Mouse (Mus musculus) stomach, postnatal 0 days (tissue): ENCODE measurements around the gene Dnmt3l. TPM values are rescaled to one million over a fixed set of nuclear protein-coding genes. Genes with fewer than 3 reads are reported as not detected.

ENCODE experiments used
- ATAC-seq: fragments of 200-750 bp; cut with Nextera tagmentation; 2 replicates; pipeline ENCODE4 v1.8.0; 2017; ENCODE audit not compliant: low FRiP score, low TSS enrichment
- DNase-seq: peaks from one replicate; pipeline ENCODE4 v3.0.0-alpha.2; 2016; ENCODE audit warnings: low spot score
- H3K27ac ChIP-seq: fragments of 300-500 bp; sonication (generic); replicated peaks from 2 replicates; pipeline ENCODE4 v1.5.1; 2014; ENCODE audit warnings: mild to moderate bottlenecking, control low read depth
- H3K27me3 ChIP-seq: fragments of 300-500 bp; sonication (generic); 2 replicates; pipeline ENCODE4 v1.6.1; 2014; ENCODE audit warnings: low read length; ENCODE audit not compliant: control insufficient read depth, insufficient read depth
- H3K36me3 ChIP-seq: fragments of 300-500 bp; sonication (generic); 2 replicates; pipeline ENCODE4 v1.6.1; 2014; ENCODE audit warnings: low read length, mixed read lengths; ENCODE audit not compliant: control insufficient read depth, insufficient read depth
- H3K4me1 ChIP-seq: fragments of 300-500 bp; sonication (generic); replicated peaks from 2 replicates; pipeline ENCODE4 v1.6.1; 2014; ENCODE audit warnings: antibody characterized with exemption; ENCODE audit not compliant: control insufficient read depth, insufficient read depth
- H3K4me2 ChIP-seq: fragments of 300-500 bp; sonication (generic); replicated peaks from 2 replicates; pipeline ENCODE4 v1.6.1; 2014; ENCODE audit warnings: low read depth, mild to moderate bottlenecking, control low read depth, moderate library complexity
- H3K4me3 ChIP-seq: fragments of 300-500 bp; sonication (generic); 2 replicates; pipeline ENCODE4 v1.5.1; 2014; ENCODE audit warnings: low read depth, low read length, control low read depth
- H3K9ac ChIP-seq: fragments of 300-500 bp; sonication (generic); 2 replicates; pipeline ENCODE4 v1.6.1; 2014; ENCODE audit warnings: mild to moderate bottlenecking, low read length, control low read depth, mixed read lengths
- H3K9me3 ChIP-seq: fragments of 300-500 bp; sonication (generic); 2 replicates; pipeline ENCODE4 v1.6.1; 2016; ENCODE audit warnings: low read length; ENCODE audit not compliant: control insufficient read depth
- CTCF ChIP-seq: IDR thresholded peaks from 2 replicates; pipeline ENCODE4 v1.5.1; 2016; ENCODE audit warnings: antibody characterized with exemption, low read depth, mild to moderate bottlenecking, moderate library complexity
- EP300 ChIP-seq: optimal IDR thresholded peaks from 2 replicates; pipeline ENCODE3; 2016; ENCODE audit warnings: antibody characterized with exemption
- WGBS: fragments of 180-500 bp; shearing (Covaris S2); extraction: QIAGEN DNeasy Blood & Tissue Kit; methylation state at CpG from one replicate; pipeline ENCODE4 v1.1.7; 2014; 5-methylcytosine and 5-hydroxymethylcytosine counted together
- polyA plus RNA-seq: library from polyadenylated mRNA; unstranded; fragments of >200 nt; fragmentation: Nextera tagmentation; extraction: Ambion mirVana; gene quantifications from 2 replicates; pipeline ENCODE4 v1.2.1, GENCODE M21; 2015

Gene Dnmt3l
- polyA plus RNA-seq, 1 experiment from 2014 or later: 1.1 TPM

DNA sequence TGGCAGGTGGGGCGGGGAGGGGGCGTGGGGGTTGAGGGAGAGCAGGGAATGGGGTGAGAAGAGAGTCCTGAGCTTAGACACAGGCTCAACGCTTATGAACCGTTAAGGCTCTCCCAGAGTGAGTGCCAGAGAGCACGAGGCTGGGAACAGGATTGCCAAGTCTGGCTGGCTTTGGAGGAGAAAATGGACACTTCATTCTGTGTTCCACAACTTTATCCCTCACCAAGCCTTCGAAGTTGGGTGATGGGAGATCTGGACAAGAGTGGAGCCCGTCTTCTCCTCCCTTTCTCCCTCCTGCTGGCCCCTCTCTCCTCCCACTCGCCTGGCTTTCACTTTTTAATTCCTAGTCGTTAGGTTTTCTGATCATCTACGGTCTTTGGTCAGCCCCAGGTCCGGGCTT is 26.8 kb downstream of the Dnmt3l start:
- Histone ChIP-seq H3K4me1 (peaks cover 4% of the 10 kb centered on the region), H3K4me2 (peak overlapping the region; percentile 94), H3K4me3 (peak overlapping the region; percentile 70), H3K27me3 (no peaks in the 10 kb centered on the region), H3K27ac (no peak overlapping the region), H3K9ac (peak overlapping the region; percentile 71; the same call in 1 of the 2 replicates), H3K36me3 (no peaks in the 10 kb centered on the region), H3K9me3 (no peaks in the 10 kb centered on the region)
- WGBS: 14% methylated on average over 11 of the region's 11 CpGs
- ATAC-seq (no peak), DNase-seq (no peak)
- TF ChIP-seq EP300 (no peak), CTCF (no peak)

DNA sequence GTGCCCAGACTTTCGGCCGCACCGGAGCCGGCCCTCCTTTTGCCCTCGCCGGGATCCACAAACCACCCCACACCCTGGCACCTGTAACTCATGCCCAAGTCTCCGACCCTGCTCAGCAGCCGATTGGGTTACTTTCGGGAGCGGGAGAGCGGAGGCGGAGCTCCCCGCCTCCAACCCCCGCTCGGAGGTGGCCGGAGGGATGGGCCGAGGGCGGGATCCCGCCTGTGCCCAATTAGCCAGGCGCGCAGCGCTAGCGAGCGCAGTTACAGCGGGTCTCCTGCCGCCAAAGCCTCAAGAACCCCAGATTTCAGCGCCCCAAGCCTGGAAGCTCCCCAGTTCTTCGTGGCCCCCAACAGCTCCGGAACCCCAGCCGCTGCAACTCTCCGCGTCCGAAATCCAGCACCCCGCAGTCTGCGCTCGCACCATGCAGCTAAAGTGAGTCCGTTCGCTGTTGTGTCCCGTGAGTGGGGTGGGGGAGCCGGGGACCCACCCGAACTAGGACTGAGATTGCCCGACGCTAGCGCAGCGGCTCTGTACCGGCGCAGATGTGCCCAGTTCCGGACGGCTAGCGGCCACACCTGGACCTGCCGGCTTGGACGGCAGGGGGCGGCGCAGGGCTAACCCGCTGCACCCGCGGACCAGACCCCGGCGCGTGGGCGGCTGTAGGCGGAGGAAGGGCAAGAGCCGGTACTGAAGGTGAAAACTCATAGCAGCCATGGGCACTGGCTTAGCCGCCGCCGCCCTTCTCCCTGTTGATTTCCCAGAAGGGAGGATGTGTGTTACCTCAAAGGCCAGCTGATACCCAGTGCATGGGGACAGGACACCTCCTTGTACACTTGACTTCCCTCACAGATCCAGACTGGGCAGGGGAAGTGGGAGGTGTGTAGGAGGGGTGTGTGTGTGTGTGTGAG is 27.6 kb downstream of the Dnmt3l start, which contains the start of gene Icosl:
Gene Icosl (plus strand): TSS at position 202 of the 911 bp plus-strand sequence.
- DNase-seq (peak; percentile 87), ATAC-seq (peak; percentile 92)
- H3K27ac ChIP-seq: peak within 1 kb of the TSS; percentile 65
- H3K4me2 ChIP-seq: peak within 1 kb of the TSS; percentile 94
- peaks cover 4% of the 10 kb centered on the region for H3K4me1 ChIP-seq
- TF ChIP-seq CTCF (peak; percentile 80), EP300 (no peak)
- peak within 1 kb of the TSS; percentile 70 for H3K4me3 ChIP-seq
- under 1% methylated on average over 56 of the region's 66 CpGs for WGBS
- H3K9me3 ChIP-seq: no peaks in the 10 kb centered on the region
- H3K36me3 ChIP-seq: no peaks in the 10 kb centered on the region
- H3K9ac ChIP-seq: peak within 1 kb of the TSS; percentile 71
- no peaks in the 10 kb centered on the region for H3K27me3 ChIP-seq

DNA sequence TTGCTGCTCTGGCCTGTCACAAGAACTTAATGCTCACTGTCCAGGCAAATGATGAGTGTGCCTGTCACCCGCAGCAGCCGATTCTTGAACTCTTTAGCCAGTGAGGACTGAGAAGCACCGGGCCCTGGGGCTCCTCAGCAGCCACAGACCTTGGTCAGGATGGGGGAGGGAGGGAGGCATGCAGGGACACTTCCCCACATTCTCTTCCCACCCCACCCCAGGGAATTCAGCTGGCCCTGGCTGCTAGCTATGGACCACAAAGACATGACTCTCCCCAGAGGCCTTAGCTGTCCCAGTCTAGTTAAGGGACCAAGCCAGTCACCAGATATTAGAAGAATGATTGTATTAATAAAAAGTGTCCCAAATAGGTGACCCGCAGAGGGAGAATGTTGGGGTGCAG is 32.4 kb downstream of the Dnmt3l start:
- Histone ChIP-seq H3K9me3 (no peaks in the 10 kb centered on the region), H3K27ac (no peak overlapping the region), H3K36me3 (0 out of 2 replicates have a peak, but pooled peaks cover 3% of the 10 kb centered on the region), H3K4me2 (no peak overlapping the region), H3K4me3 (no peak overlapping the region), H3K4me1 (peaks cover 4% of the 10 kb centered on the region), H3K9ac (no peak overlapping the region), H3K27me3 (no peaks in the 10 kb centered on the region)
- 70% methylated on average over 4 of the region's 4 CpGs for WGBS
- TF ChIP-seq EP300 (no peak), CTCF (no peak)
- ATAC-seq: no peak
- DNase-seq: no peak

DNA sequence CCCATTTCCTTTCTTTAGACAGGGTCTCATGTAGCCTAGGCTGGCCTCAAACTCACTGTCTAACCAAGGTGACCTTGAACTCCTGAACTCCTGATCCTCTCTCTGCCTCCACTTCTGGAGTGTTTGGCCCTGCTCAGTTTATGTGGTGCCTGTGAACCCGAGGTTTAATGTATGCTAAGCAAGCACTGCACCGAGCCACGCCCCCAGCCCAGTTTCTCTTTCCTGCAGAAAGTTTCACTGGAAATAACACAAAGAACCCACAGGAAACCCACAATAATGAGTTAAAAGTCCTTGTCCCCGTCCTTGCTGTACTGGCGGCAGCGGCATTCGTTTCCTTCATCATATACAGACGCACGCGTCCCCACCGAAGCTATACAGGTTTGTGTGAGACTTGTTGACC is 33.2 kb downstream of the Dnmt3l start:
- no peaks in the 10 kb centered on the region for H3K9me3 ChIP-seq
- H3K4me3 ChIP-seq: no peak overlapping the region
- DNase-seq (no peak), ATAC-seq (no peak)
- H3K4me1 ChIP-seq: peaks cover under 1% of the 10 kb centered on the region
- H3K9ac ChIP-seq: no peak overlapping the region
- no peak overlapping the region for H3K4me2 ChIP-seq
- no peaks in the 10 kb centered on the region for H3K27me3 ChIP-seq
- TF ChIP-seq EP300: no peak
- TF ChIP-seq CTCF: no peak
- H3K27ac ChIP-seq: no peak overlapping the region
- 0 out of 2 replicates have a peak, but pooled peaks cover 3% of the 10 kb centered on the region for H3K36me3 ChIP-seq
- 73% methylated on average over 11 of the region's 11 CpGs for WGBS

DNA sequence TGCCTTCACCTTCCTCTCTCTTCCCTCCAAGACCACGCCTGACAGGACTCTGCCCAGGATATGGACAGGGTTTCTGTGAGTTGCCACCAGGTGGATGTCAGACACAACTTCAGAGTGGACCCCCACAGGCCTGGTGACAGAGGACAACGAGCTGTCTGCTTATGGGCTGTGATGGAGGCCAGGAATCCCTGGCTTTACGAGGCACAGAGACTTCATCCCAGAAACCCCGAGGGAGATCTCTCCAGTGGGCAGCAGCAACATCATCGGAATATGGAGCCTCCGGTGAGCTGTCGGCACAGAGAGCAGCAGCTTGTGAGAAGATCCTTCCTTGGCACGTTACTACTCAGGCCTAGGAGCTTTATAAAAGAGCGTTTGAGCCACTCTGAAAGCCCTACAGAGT is 36.1 kb downstream of the Dnmt3l start:
- Histone ChIP-seq H3K9ac (no peak overlapping the region), H3K27me3 (no peaks in the 10 kb centered on the region), H3K36me3 (0 out of 2 replicates have a peak, but pooled peaks cover 3% of the 10 kb centered on the region), H3K4me1 (no peaks in the 10 kb centered on the region), H3K9me3 (no peaks in the 10 kb centered on the region), H3K4me2 (no peak overlapping the region), H3K27ac (0 out of 2 replicates have a peak overlapping the region, but pooled peaks have one; percentile 9), H3K4me3 (no peak overlapping the region)
- no peak for TF ChIP-seq CTCF
- no peak for TF ChIP-seq EP300
- WGBS: 78% methylated on average over 9 of the region's 9 CpGs
- no peak for ATAC-seq
- DNase-seq: no peak

DNA sequence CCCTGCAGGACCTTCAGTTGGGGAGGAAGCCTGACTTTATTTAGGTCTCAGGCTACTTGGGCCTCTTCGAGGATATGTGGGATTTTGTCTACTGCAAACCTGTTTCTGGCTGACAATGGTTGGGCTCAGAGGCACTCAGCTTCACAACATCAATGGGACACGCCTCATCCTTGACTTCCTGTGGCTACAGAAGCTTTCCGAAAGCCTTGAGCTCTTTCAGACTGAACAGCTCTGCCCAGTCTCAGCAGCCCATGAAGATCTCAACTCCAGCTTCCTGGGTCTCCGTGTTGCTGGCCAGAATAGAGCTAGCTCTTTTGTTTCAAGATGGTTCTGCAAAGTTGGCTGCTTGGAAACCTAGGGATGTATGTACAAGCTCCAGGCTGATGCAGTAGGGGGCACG is 36.5 kb downstream of the Dnmt3l start:
- no peak for TF ChIP-seq EP300
- no peak for TF ChIP-seq CTCF
- Histone ChIP-seq H3K4me3 (no peak overlapping the region), H3K9ac (no peak overlapping the region), H3K4me1 (no peaks in the 10 kb centered on the region), H3K27ac (0 out of 2 replicates have a peak overlapping the region, but pooled peaks have one; percentile 9), H3K36me3 (0 out of 2 replicates have a peak, but pooled peaks cover 3% of the 10 kb centered on the region), H3K27me3 (no peaks in the 10 kb centered on the region), H3K9me3 (no peaks in the 10 kb centered on the region), H3K4me2 (no peak overlapping the region)
- DNase-seq (no peak), ATAC-seq (no peak)
- 72% methylated on average over 5 of the region's 5 CpGs for WGBS
